Mouse (Mus musculus) embryo, embryonic 10 days (tissue): ENCODE results near the gene Abi1.
"Not testable (repeated sequence)": the region's sequence is repeated elsewhere in the genome, so short reads cannot be mapped to it uniquely, and the experiment has no call there.

Experiments used
- DNase-seq: peaks from one replicate; pipeline ENCODE4 v3.0.0-alpha.2; 2015; ENCODE audit warnings: low spot score

Gene Abi1

DNA sequence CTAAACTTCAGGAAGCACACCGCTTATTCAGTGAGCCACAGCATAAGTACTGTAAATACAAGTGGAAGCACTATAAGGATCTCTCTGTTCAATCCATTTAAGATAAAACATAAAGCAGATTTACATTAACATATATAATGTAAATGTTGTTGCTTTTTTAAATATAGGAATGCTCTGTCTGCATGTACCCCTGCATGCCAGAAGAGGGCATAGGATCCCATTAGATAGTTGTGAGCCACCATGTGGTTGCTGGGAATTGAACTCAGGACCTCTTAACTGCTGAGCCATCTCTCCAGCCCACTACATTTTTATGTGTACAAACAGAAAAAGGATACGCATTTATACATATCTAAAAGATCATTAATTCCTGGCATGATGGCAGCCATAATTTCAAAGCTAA lies 78.4 kb downstream of the Abi1 start:
- DNase-seq, result no peak

DNA sequence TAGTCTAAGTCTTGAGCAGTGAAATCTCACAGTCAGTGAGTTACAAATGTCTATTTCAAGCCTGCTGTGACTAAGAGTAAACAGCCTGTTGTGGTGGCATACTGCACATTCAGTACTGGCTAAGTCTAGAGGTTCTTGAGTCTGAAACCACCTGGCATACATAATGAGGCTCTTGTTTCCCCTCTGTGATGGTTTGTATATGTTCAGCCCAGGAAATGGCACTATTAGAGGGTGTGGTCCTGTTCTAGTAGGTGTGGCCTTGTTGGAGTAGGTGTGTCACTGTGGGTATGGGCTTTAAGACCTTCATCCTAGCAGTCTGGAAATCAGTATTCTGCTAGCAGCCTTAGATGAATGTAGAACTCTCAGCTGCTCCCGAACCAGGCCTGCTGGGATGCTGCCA lies 82.6 kb downstream of the Abi1 start:
- no peak for DNase-seq

DNA sequence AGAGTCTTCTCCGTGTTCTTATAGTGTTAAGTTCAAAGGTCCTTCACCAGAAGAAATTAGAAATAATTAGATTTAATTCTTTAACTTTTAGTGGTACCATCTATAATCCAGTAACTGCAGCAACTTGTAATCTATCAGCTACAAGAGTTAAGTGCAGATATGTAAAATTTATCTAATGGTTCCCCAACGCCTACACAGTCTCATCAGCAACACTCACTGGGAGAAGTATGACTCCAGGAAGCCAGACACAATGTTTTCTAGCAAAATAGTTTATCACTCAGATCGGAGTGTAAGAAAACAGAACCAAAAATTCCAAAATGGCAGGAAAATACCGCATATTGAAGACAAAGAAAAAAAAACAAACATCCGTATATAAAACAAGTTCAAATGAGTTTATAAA lies 84.1 kb downstream of the Abi1 start:
- no peak for DNase-seq

- no peak for DNase-seq
Measured at GRCm38 (mm10) chr2:22954278-22954677, 85.8 kb downstream of the Abi1 start.

- no peak for DNase-seq
Measured at GRCm38 (mm10) chr2:22949956-22950355, 90.1 kb downstream of the Abi1 start.

DNA sequence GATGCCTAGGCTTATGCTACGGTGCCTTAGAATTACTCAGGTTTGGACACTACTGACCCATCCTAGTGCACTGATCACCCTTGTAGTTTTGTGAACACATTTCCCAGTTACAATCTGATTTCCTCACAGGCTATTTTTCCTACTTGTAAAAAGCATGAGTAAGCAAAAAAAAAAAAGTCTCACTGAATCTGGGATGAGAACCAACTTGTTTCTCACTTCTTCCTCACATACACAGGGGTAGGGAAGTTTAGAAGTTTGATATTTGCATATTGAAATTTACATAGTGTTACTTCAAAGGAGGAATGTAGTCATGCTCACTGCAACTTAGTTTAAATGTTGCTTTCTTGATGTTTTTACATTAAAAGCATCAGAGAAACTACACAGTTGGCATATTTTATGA lies 106.5 kb downstream of the Abi1 start:
- no peak for DNase-seq

GRCm38 (mm10) chr2:22928259-22928658 lies 111.8 kb downstream of the Abi1 start:
- DNase-seq, result no peak

GRCm38 (mm10) chr2:22925911-22926310 lies 114.1 kb downstream of the Abi1 start:
- DNase-seq, result not testable (repeated sequence)

DNA sequence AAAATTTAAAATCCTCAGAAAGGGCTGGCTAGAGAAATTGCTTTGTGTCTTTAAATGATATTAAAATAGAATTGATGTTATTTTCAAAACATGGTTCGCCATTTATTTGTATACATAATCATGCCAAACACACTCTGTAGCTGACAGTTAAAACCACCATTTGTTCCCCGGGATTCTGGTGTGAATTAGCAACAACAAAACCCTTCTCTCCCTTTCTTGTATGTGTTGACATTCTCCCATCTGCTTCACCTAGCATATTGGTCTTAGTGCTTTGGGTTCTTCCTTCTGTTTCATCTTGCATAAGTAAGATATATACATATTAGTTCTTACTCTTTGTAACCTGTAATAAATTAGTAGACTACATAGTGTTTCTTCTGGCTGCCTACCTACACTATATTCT lies 121.4 kb downstream of the Abi1 start:
- no peak for DNase-seq

- no peak for DNase-seq
Measured at GRCm38 (mm10) chr2:22914421-22914820, 125.6 kb downstream of the Abi1 start.

DNA sequence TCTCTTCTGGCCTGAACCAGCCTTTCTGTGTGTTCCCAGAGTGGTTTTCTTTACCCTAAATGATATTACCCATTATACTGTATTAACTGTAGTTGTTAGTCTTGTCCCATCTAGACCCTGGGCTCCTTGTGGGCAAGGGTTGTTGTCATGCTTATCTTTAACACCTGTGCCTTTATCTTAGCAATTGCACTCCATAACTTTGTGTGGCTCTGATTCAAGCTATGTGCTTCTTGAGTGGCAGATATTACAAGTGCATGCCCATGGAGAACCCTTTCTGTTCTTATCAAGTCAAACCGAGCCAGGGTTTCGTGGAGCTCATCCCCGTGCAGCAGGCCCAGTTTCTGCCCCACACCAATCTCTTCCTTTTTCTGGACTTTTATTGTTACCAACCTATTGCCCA lies 136.1 kb downstream of the Abi1 start:
- DNase-seq, result no peak

GRCm38 (mm10) chr2:22895282-22896273 lies 144.5 kb downstream of the Abi1 start, which contains the start of gene Pdss1:
Gene Pdss1 (plus strand): TSS chr2:22895522.
- DNase-seq, result peak; percentile 91

- no peak for DNase-seq
Measured at GRCm38 (mm10) chr2:22894932-22895281, 145.1 kb downstream of the Abi1 start.
